15 mouse cellular contexts compared by ENCODE assay signal in genomic region chr14:34332476-34332875, GRCm38 (mm10). TPM values are rescaled to one million over a fixed set of nuclear protein-coding genes. Genes with fewer than 3 reads are reported as not detected.
A peak's percentile ranks its signal among the peaks of the same experiment; 100 is the strongest.
DNase-seq lines count a peak whose midpoint lies in the region; ATAC-seq lines count a peak whose summit lies in the region.
"Had no signal": no experiment of that assay in that cellular context is flagged by ENCODE, and none has a peak within 500 bp of the region (broad histone marks: within the 10 kb centered on the region; RNA-seq: fewer than 3 reads in every experiment).

No protein-coding gene starts in this region.

- H3K36me3 ChIP-seq in midbrain, embryonic 14.5 days (ENCODE audit: control insufficient read depth, insufficient read depth, low read length): peaks cover 81% of the 10 kb centered on the region
- peaks cover 96% of the 10 kb centered on the region for H3K36me3 ChIP-seq in midbrain, embryonic 10.5 days

- H3K4me1 ChIP-seq in midbrain, embryonic 14.5 days (ENCODE audit: control insufficient read depth, insufficient read depth, low read length): no peaks in the 10 kb centered on the region
- no peaks in the 10 kb centered on the region for H3K4me1 ChIP-seq in midbrain, embryonic 10.5 days

- H3K9ac ChIP-seq in midbrain, embryonic 14.5 days (replicated peaks; ENCODE audit: low read length): no peak overlapping the region

- no peaks in the 10 kb centered on the region for H3K9me3 ChIP-seq in midbrain, embryonic 14.5 days (ENCODE audit: control insufficient read depth, low read length)
- H3K9me3 ChIP-seq in midbrain, embryonic 10.5 days (replicated peaks): no peaks in the 10 kb centered on the region

- H3K27me3 ChIP-seq in midbrain, embryonic 14.5 days (ENCODE audit: control insufficient read depth, insufficient read depth, low read length): no peaks in the 10 kb centered on the region
- no peaks in the 10 kb centered on the region for H3K27me3 ChIP-seq in midbrain, embryonic 10.5 days (ENCODE audit: low read depth, poor library complexity, severe bottlenecking)

- H3K4me3 ChIP-seq in midbrain, embryonic 14.5 days (replicated peaks; ENCODE audit: low read depth, low read length): no peak overlapping the region
- H3K4me3 ChIP-seq in midbrain, embryonic 10.5 days: no peak overlapping the region

- WGBS in midbrain, embryonic 14.5 days: 85% methylated on average over 5 of the region's 5 CpGs
- 88% methylated on average over 5 of the region's 5 CpGs for WGBS in midbrain, embryonic 10.5 days

- no peak overlapping the region for H3K27ac ChIP-seq in midbrain, embryonic 14.5 days (replicated peaks; ENCODE audit: low read depth, low read length)
- no peak overlapping the region for H3K27ac ChIP-seq in midbrain, embryonic 10.5 days (replicated peaks)

- DNase-seq in midbrain, embryonic 14.5 days: peak; percentile 14
- DNase-seq in midbrain, embryonic 10.5 days (ENCODE audit: low spot score): no peak
- DNase-seq in frontal cortex, adult 2 months (ENCODE audit: extremely low spot score in 1 of 2, low spot score in 1 of 2): peak; percentile 52 to 57
- peak; percentile 38 to 82 for DNase-seq in layer of hippocampus, postnatal 14 days (ENCODE audit: low spot score in 2 of 2)
- DNase-seq in right cerebral cortex, postnatal 10 days (ENCODE audit: low spot score in 2 of 2): peak; percentile 82 to 89
- no peak for DNase-seq in adrenal gland, postnatal 25 days
- DNase-seq: cerebellum, postnatal 25 days; gastrocnemius, postnatal 25 days; spleen, adult 18-20 months; thymus, adult 18-20 months had no signal

- ATAC-seq in midbrain, embryonic 14.5 days (ENCODE audit: low FRiP score, low TSS enrichment): no peak
- ATAC-seq in erythroid progenitor cell, adult 5-6 weeks (replicated peaks; ENCODE audit: low FRiP score, poor library complexity, severe bottlenecking): no peak
- ATAC-seq: intestine, postnatal 0 days had no signal

- no peak overlapping the region for H3K4me2 ChIP-seq in midbrain, embryonic 14.5 days (ENCODE audit: low read length)

RNA-seq across cellular contexts. Expression of gene Glud1, which starts 21.9 kb away (rescaled TPM):
- 95.7 and 109 TPM in 2 replicates for polyA plus RNA-seq in midbrain, embryonic 14.5 days (2014; fragmentation: Nextera tagmentation; extraction: Ambion mirVana)
- 75.5 and 79.6 TPM in 2 replicates for polyA plus RNA-seq in midbrain, embryonic 10.5 days (2016; fragmentation: Nextera tagmentation; extraction: Ambion mirVana)
- polyA plus RNA-seq in frontal cortex, adult 2 months (2012; rRNA removed): 174 and 196 TPM in 2 replicates
- 100 to 1,000 TPM; 364 to 392 TPM for total RNA-seq in layer of hippocampus, postnatal 14 days (2021)
- total RNA-seq in erythroid progenitor cell, adult 5-6 weeks (2015; ENCODE audit: low replicate concordance): 38.6 and 46.5 TPM in 2 replicates
- 16.0 and 21.9 TPM in 2 replicates for total RNA-seq in erythroid progenitor cell, adult 5-6 weeks (2017; ENCODE audit: low replicate concordance)
- total RNA-seq in adrenal gland, postnatal 25 days (2021): 148 and 181 TPM in 2 replicates

RNA-seq across cellular contexts. Expression of gene Shld2, which starts 22.2 kb away (rescaled TPM):
- polyA plus RNA-seq in midbrain, embryonic 14.5 days (2014; fragmentation: Nextera tagmentation; extraction: Ambion mirVana): 6.5 and 8.1 TPM in 2 replicates
- polyA plus RNA-seq in midbrain, embryonic 10.5 days (2016; fragmentation: Nextera tagmentation; extraction: Ambion mirVana): 6.6 and 7.1 TPM in 2 replicates
- 3.8 and 4.7 TPM in 2 replicates for polyA plus RNA-seq in frontal cortex, adult 2 months (2012; rRNA removed)
- 10 to 100 TPM in 1 of 2 experiments, 1 to 10 TPM in 1; 9.7 to 14.5 TPM for total RNA-seq in layer of hippocampus, postnatal 14 days (2021)
- 0.42 and 6.5 TPM in 2 replicates for total RNA-seq in erythroid progenitor cell, adult 5-6 weeks (2015; ENCODE audit: low replicate concordance)
- total RNA-seq in erythroid progenitor cell, adult 5-6 weeks (2017; ENCODE audit: low replicate concordance): 0.83 and 6.9 TPM in 2 replicates
- 13.5 and 16.4 TPM in 2 replicates for total RNA-seq in adrenal gland, postnatal 25 days (2021)

RNA-seq across cellular contexts. Expression of gene Fam25c, which starts 22.8 kb away (rescaled TPM):
- not detected in 2 replicates for polyA plus RNA-seq in midbrain, embryonic 14.5 days (2014; fragmentation: Nextera tagmentation; extraction: Ambion mirVana)
- polyA plus RNA-seq in midbrain, embryonic 10.5 days (2016; fragmentation: Nextera tagmentation; extraction: Ambion mirVana): not detected in 2 replicates
- not detected in 2 replicates for polyA plus RNA-seq in frontal cortex, adult 2 months (2012; rRNA removed)
- not detected for total RNA-seq in layer of hippocampus, postnatal 14 days (2021)
- total RNA-seq in erythroid progenitor cell, adult 5-6 weeks (2015; ENCODE audit: low replicate concordance): not detected in 2 replicates
- not detected in 2 replicates for total RNA-seq in erythroid progenitor cell, adult 5-6 weeks (2017; ENCODE audit: low replicate concordance)
- not detected in 2 replicates for total RNA-seq in adrenal gland, postnatal 25 days (2021)
- total RNA-seq: layer of hippocampus, adult 18-20 months had no signal
- polyA plus RNA-seq: heart, postnatal 0 days; intestine, postnatal 0 days; lung, embryonic 16.5 days had no signal

RNA-seq across cellular contexts. Expression of gene Sncg, which starts 42.1 kb away (rescaled TPM):
- 55.8 and 59.8 TPM in 2 replicates for polyA plus RNA-seq in midbrain, embryonic 14.5 days (2014; fragmentation: Nextera tagmentation; extraction: Ambion mirVana)
- polyA plus RNA-seq in midbrain, embryonic 10.5 days (2016; fragmentation: Nextera tagmentation; extraction: Ambion mirVana): 30.8 and 56.1 TPM in 2 replicates
- 7.6 and 10.5 TPM in 2 replicates for polyA plus RNA-seq in frontal cortex, adult 2 months (2012; rRNA removed)
- total RNA-seq in layer of hippocampus, postnatal 14 days (2021): 1 to 10 TPM; 2.1 to 4.4 TPM
- not detected in 2 replicates for total RNA-seq in erythroid progenitor cell, adult 5-6 weeks (2015; ENCODE audit: low replicate concordance)
- not detected in 2 replicates for total RNA-seq in erythroid progenitor cell, adult 5-6 weeks (2017; ENCODE audit: low replicate concordance)
- 7.4 and 9.7 TPM in 2 replicates for total RNA-seq in adrenal gland, postnatal 25 days (2021)

RNA-seq across cellular contexts. Expression of gene Mmrn2, which starts 42.8 kb away (rescaled TPM):
- 1.8 and 4.2 TPM in 2 replicates for polyA plus RNA-seq in midbrain, embryonic 14.5 days (2014; fragmentation: Nextera tagmentation; extraction: Ambion mirVana)
- 6.3 and 8.2 TPM in 2 replicates for polyA plus RNA-seq in midbrain, embryonic 10.5 days (2016; fragmentation: Nextera tagmentation; extraction: Ambion mirVana)
- polyA plus RNA-seq in frontal cortex, adult 2 months (2012; rRNA removed): 2.9 and 3.2 TPM in 2 replicates
- total RNA-seq in layer of hippocampus, postnatal 14 days (2021): 1 to 10 TPM; 2.7 to 5.2 TPM
- total RNA-seq in erythroid progenitor cell, adult 5-6 weeks (2015; ENCODE audit: low replicate concordance): not detected in 2 replicates
- total RNA-seq in erythroid progenitor cell, adult 5-6 weeks (2017; ENCODE audit: low replicate concordance): 0.26 TPM in 1 of 2 replicates, not detected in the other
- total RNA-seq in adrenal gland, postnatal 25 days (2021): 26.1 and 31.2 TPM in 2 replicates

Comparison
In these comparisons a context has a peak if more than half of its experiments do, and no peak if none do; other contexts are left out.
1. DNase-seq: peak in midbrain, embryonic 14.5 days (single experiment), frontal cortex, adult 2 months (2 of 2), layer of hippocampus, postnatal 14 days (2 of 2) and right cerebral cortex, postnatal 10 days (2 of 2); none in midbrain, embryonic 10.5 days (single experiment) and adrenal gland, postnatal 25 days (single experiment).